Mouse (Mus musculus): ENCODE results near the gene Sapcd1. TPM values are rescaled to one million over a fixed set of nuclear protein-coding genes. Genes with fewer than 3 reads are reported as not detected.
"Not testable (repeated sequence)": the region's sequence is repeated elsewhere in the genome, so short reads cannot be mapped to it uniquely, and the experiment has no call there.

The Sapcd1 gene
- polyA plus RNA-seq, 1 experiment from 2014 or later, result 1.7 TPM

DNA sequence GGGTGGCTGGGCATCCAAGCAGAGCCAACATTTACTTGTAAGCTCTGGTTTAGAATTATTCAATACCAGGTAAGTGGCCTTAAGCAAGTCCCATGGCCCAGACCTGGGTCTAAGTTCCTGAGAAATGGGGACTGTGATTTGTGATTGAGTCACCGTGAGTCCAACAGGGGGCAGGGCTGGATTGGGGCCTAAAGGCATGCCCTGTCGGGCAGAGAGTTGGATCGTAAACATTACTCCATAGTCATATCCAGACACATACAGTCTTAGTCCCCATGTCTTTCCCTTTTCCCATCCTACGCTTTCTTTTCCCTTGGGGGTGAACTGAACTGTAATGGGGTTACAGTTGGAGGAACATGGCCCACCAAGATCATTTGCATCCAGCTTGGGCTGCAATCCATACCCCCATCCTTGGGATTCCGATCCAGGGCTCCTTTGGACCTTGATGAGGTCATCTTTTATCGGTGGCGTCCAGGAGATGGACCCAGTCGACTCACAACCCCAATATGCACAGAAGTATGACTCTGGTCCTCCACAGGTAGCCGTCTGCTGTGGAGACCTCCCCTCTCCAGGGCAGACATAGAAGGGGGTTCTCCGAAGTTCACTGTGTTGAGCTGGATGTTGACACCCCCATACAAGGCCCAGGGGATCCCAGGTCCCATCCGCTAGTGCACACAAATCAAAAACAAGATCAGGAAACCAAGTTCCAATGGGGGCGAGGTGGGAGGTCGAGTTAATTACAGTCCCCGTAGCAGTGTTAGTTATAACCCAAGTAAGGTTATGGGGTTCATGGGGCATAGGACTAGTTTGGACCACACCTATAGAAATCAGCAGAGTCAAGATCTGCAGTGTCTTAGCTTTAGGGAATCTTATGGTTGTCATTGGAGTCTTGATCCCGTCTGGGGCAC lies 29.0 kb downstream of the Sapcd1 start:
- Histone ChIP-seq H3K36me3 (ENCODE audit: control insufficient read depth, insufficient read depth, low read length) (no peaks in the 10 kb centered on the region), H3K9me3 (ENCODE audit: control insufficient read depth, low read length) (no peaks in the 10 kb centered on the region), H3K27ac (ENCODE audit: low read depth, low read length) (no peak overlapping the region), H3K9ac (ENCODE audit: low read depth, low read length) (no peak overlapping the region), H3K4me2 (ENCODE audit: low read length) (peak overlapping the region; percentile 47), H3K4me3 (ENCODE audit: low read length) (no peak overlapping the region), H3K4me1 (ENCODE audit: control insufficient read depth, insufficient read depth, low read depth, low read length) (peaks cover 18% of the 10 kb centered on the region), H3K27me3 (replicated peaks; ENCODE audit: control insufficient read depth, insufficient read depth, low read length) (no peaks in the 10 kb centered on the region)
- 95% methylated on average over 15 of the region's 15 CpGs for WGBS
- ATAC-seq, result no peak

DNA sequence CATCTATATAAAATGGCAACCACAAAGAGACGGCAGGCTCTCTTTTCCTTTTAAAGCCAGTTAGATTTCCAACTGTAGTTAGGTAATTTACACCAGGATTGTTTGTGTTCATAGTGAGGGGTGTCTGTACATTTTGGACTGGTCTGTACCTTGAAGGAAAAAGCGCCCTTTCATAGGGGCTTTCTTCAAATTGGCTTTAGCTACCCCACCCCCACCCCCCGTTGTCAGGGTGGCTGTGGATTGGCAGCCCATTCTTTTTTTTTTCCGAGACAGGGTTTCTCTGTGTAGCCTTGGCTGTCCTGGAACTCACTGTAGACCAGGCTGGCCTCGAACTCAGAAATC lies 30.7 kb downstream of the Sapcd1 start:
- H3K9me3 ChIP-seq (ENCODE audit: control insufficient read depth, low read length), result no peaks in the 10 kb centered on the region
- H3K4me3 ChIP-seq (ENCODE audit: low read length), result no peak overlapping the region
- H3K27ac ChIP-seq (ENCODE audit: low read depth, low read length), result no peak overlapping the region
- peaks cover 6% of the 10 kb centered on the region for H3K4me1 ChIP-seq (ENCODE audit: control insufficient read depth, insufficient read depth, low read depth, low read length)
- H3K27me3 ChIP-seq (replicated peaks; ENCODE audit: control insufficient read depth, insufficient read depth, low read length), result no peaks in the 10 kb centered on the region
- no peaks in the 10 kb centered on the region for H3K36me3 ChIP-seq (ENCODE audit: control insufficient read depth, insufficient read depth, low read length)
- no peak overlapping the region for H3K4me2 ChIP-seq (ENCODE audit: low read length)
- ATAC-seq, result no peak
- WGBS, result 82% methylated on average over 5 of the region's 5 CpGs
- no peak overlapping the region for H3K9ac ChIP-seq (ENCODE audit: low read depth, low read length)

DNA sequence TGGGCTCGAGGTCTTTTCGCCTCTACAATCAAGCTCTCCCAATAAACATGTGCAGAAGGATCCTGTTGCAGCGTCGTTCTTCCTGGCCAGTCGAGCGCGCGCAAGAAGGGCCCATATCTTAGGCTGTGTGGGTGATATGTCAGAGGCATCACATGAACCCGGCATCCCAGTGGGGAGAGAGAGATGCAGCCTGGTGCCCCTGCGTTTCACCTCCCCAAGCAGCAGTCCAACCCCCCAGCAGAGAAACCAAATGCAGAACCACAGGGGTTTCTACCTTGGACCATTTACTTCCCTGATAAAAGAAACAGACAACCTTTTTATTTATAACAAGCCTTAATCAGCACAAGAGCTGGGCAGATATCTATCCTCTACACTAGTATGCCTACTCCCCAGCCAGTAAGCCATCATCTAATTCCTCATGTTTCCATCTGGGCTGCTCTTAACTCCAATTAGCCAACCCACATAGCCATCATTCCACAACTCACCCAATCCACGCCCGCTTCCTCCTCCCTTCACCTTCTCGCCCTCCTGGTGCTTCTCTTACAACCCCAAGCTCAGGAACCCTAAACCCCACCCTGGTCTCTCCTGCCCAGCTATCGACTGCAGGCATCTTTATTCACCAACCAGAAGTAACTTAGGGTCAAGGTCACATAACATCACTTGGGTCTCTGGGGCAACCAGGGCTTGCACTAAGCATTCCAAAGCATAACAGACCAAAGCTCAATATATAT lies 31.2 kb downstream of the Sapcd1 start:
- Histone ChIP-seq H3K4me2 (ENCODE audit: low read length) (no peak overlapping the region), H3K9ac (ENCODE audit: low read depth, low read length) (no peak overlapping the region), H3K4me1 (ENCODE audit: control insufficient read depth, insufficient read depth, low read depth, low read length) (peaks cover 5% of the 10 kb centered on the region), H3K9me3 (ENCODE audit: control insufficient read depth, low read length) (no peaks in the 10 kb centered on the region), H3K27me3 (replicated peaks; ENCODE audit: control insufficient read depth, insufficient read depth, low read length) (no peaks in the 10 kb centered on the region), H3K27ac (ENCODE audit: low read depth, low read length) (no peak overlapping the region), H3K4me3 (ENCODE audit: low read length) (no peak overlapping the region), H3K36me3 (ENCODE audit: control insufficient read depth, insufficient read depth, low read length) (no peaks in the 10 kb centered on the region)
- 90% methylated on average over 12 of the region's 14 CpGs for WGBS
- ATAC-seq, result no peak

DNA sequence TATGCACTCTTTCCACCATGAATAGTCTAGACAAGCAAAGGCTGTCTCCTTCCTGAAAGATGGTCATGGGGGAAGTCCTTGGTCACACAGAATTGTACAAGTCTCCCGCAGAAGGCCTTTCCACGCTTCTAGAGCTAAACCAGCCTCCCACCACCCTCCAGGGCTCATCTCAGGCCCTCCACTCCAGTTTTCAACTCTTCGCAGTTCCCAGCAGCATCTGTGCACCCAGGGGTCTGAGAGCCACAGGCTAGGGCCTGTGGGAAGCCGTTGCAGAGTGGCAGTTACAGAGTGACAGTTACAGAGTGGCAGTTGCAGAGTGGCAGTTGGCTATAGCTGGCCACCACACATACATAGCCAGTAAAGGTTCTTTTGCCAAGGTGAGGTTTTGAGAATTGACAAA lies 31.9 kb downstream of the Sapcd1 start:
- ATAC-seq; H3K36me3 ChIP-seq (ENCODE audit: control insufficient read depth, insufficient read depth, low read length); H3K27ac ChIP-seq (ENCODE audit: low read depth, low read length); H3K4me1 ChIP-seq (ENCODE audit: control insufficient read depth, insufficient read depth, low read depth, low read length); H3K4me2 ChIP-seq (ENCODE audit: low read length); H3K9me3 ChIP-seq (ENCODE audit: control insufficient read depth, low read length); H3K4me3 ChIP-seq (ENCODE audit: low read length); H3K9ac ChIP-seq (ENCODE audit: low read depth, low read length); H3K27me3 ChIP-seq (replicated peaks; ENCODE audit: control insufficient read depth, insufficient read depth, low read length): not testable (repeated sequence)
- WGBS, result 95% methylated on average over 4 of the region's 4 CpGs

DNA sequence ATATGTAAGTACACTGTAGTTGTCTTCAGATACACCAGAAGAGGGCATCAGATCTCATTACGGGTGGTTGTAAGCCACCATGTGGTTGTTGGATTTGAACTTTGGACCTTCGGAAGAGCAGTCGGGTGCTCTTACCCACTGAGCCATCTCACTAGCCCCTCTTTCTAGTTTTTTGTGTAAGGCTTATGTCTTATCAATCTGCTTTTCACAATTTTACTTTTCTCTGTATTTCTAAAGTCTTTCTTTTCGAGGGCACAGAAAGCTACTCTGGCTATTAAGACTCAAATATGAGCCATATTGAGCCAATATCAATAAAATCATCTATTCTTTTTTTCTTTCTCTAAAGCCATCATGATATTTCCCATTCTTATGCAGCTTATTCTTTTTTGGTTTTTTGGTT lies 32.6 kb downstream of the Sapcd1 start:
- H3K27ac ChIP-seq (ENCODE audit: low read depth, low read length); H3K4me2 ChIP-seq (ENCODE audit: low read length); H3K9ac ChIP-seq (ENCODE audit: low read depth, low read length); H3K27me3 ChIP-seq (replicated peaks; ENCODE audit: control insufficient read depth, insufficient read depth, low read length); ATAC-seq; H3K9me3 ChIP-seq (ENCODE audit: control insufficient read depth, low read length); H3K36me3 ChIP-seq (ENCODE audit: control insufficient read depth, insufficient read depth, low read length); H3K4me1 ChIP-seq (ENCODE audit: control insufficient read depth, insufficient read depth, low read depth, low read length); H3K4me3 ChIP-seq (ENCODE audit: low read length): not testable (repeated sequence)
- WGBS, result 90% methylated on average over 4 of the region's 4 CpGs

DNA sequence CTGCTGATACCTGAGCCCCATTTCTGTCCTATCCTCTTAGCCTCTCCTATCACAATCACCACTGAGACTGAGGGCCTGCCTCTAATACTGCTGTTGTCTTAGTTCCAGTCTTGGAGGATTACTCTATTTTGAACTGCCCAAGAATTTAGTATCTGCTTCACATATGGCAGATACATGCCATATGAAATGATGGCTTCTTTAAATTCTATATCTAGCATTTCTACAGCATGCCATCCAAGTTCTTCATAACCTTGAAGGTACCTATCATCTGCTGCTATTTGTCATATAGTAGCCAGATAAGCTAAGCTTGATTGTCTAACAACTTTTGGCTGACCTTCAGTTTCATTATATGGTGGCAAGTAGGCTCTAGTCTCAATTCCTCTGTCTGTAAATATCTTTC lies 33.1 kb downstream of the Sapcd1 start:
- Histone ChIP-seq H3K27ac (ENCODE audit: low read depth, low read length) (no peak overlapping the region), H3K27me3 (replicated peaks; ENCODE audit: control insufficient read depth, insufficient read depth, low read length) (no peaks in the 10 kb centered on the region), H3K36me3 (ENCODE audit: control insufficient read depth, insufficient read depth, low read length) (no peaks in the 10 kb centered on the region), H3K9me3 (ENCODE audit: control insufficient read depth, low read length) (no peaks in the 10 kb centered on the region), H3K9ac (ENCODE audit: low read depth, low read length) (no peak overlapping the region), H3K4me3 (ENCODE audit: low read length) (no peak overlapping the region), H3K4me2 (ENCODE audit: low read length) (no peak overlapping the region), H3K4me1 (ENCODE audit: control insufficient read depth, insufficient read depth, low read depth, low read length) (peaks cover 2% of the 10 kb centered on the region)
- ATAC-seq, result no peak

DNA sequence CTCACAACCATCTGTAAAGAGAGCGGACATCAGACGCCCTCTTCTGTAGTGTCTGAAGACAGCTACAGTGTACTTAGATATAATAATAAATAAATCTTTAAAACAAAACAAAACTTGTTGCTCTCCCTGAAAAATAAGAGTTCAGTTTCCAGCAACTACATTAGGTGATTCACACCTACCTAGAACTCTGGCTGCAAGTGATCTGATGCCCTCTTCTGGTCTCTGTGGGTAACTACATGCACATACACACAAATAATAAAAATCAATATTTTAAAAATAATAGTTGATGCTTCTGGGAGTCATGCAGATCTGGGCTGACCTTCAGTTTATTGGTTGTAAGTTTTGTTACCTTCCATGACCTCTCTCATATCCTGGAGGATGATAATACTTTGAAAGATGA lies 43.6 kb downstream of the Sapcd1 start:
- 71% methylated on average over 2 of the region's 2 CpGs for WGBS
- Histone ChIP-seq H3K27ac (ENCODE audit: low read depth, low read length) (no peak overlapping the region), H3K27me3 (replicated peaks; ENCODE audit: control insufficient read depth, insufficient read depth, low read length) (no peaks in the 10 kb centered on the region), H3K4me1 (ENCODE audit: control insufficient read depth, insufficient read depth, low read depth, low read length) (peaks cover 17% of the 10 kb centered on the region), H3K9ac (ENCODE audit: low read depth, low read length) (no peak overlapping the region), H3K4me3 (ENCODE audit: low read length) (no peak overlapping the region), H3K9me3 (ENCODE audit: control insufficient read depth, low read length) (no peaks in the 10 kb centered on the region), H3K36me3 (ENCODE audit: control insufficient read depth, insufficient read depth, low read length) (peaks cover 5% of the 10 kb centered on the region; the same call in 1 of the 2 replicates), H3K4me2 (ENCODE audit: low read length) (no peak overlapping the region)
- ATAC-seq, result no peak

DNA sequence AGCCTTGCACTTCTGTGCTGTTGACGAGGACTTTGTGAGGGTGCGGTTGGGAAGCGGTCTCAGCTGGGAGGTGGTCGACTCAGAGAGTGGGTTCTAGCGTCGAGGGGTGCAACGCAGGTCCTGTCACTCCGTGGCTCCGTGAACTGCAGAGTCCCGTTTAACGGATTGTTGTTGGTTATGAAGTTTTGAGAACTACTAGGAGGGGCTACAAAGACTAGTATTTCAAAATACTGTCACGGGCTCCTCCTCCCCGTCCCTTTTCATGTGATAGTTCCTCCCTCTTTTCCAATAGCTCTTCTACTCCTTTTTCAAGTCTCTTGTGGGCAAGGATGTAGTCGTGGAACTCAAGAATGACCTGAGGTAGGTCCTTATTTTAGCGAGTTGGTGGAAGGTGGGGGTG lies 45.5 kb downstream of the Sapcd1 start:
- Histone ChIP-seq H3K27me3 (replicated peaks; ENCODE audit: control insufficient read depth, insufficient read depth, low read length) (no peaks in the 10 kb centered on the region), H3K9me3 (ENCODE audit: control insufficient read depth, low read length) (no peaks in the 10 kb centered on the region), H3K9ac (ENCODE audit: low read depth, low read length) (peak overlapping the region; percentile 93), H3K4me1 (ENCODE audit: control insufficient read depth, insufficient read depth, low read depth, low read length) (peaks cover 17% of the 10 kb centered on the region), H3K4me2 (ENCODE audit: low read length) (peak overlapping the region; percentile 70), H3K36me3 (ENCODE audit: control insufficient read depth, insufficient read depth, low read length) (peaks cover 5% of the 10 kb centered on the region; the same call in 1 of the 2 replicates), H3K4me3 (ENCODE audit: low read length) (peak overlapping the region; percentile 76), H3K27ac (ENCODE audit: low read depth, low read length) (peak overlapping the region; percentile 97)
- no peak; the same call in none of the 2 replicates for ATAC-seq
- WGBS, result under 1% methylated on average over 15 of the region's 15 CpGs

DNA sequence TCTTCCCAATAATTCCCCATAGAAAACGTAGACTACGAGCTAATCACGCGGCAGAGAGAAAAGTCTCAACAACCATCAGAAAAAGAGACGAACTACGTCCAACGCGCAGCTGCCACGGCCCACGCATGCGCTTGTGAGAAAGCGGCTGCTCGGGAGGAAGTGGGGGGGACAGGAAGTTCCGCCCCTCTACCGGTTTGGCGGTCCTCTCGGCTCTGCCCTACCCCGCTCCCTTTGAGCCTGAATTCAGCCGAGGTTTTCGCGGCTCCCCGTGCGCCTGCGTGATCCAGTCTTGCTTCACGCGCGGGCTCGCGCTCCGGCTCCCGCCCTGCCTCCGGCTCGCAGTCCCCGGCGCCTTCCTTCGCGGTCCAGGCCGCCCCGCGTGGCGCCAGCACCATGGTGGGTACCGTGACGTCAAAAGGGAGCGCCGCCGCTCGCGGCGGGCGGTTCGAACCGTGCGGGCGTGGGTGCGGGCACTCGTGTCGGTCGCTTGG lies 46.1 kb downstream of the Sapcd1 start, which contains the start of gene Lsm2:
TSS of gene Lsm2 (plus strand) at position 173 of the 491 bp plus-strand sequence.
- no peaks in the 10 kb centered on the region for H3K9me3 ChIP-seq (ENCODE audit: control insufficient read depth, low read length)
- WGBS, result under 1% methylated on average over 56 of the region's 58 CpGs
- H3K27me3 ChIP-seq (replicated peaks; ENCODE audit: control insufficient read depth, insufficient read depth, low read length), result no peaks in the 10 kb centered on the region
- H3K27ac ChIP-seq (ENCODE audit: low read depth, low read length), result peak within 1 kb of the TSS; percentile 97
- H3K4me1 ChIP-seq (ENCODE audit: control insufficient read depth, insufficient read depth, low read depth, low read length), result peaks cover 17% of the 10 kb centered on the region
- ATAC-seq, result peak; percentile 97
- H3K9ac ChIP-seq (ENCODE audit: low read depth, low read length), result peak within 1 kb of the TSS; percentile 93
- H3K36me3 ChIP-seq (ENCODE audit: control insufficient read depth, insufficient read depth, low read length), result peaks cover 5% of the 10 kb centered on the region; the same call in 1 of the 2 replicates
- H3K4me3 ChIP-seq (ENCODE audit: low read length), result peak within 1 kb of the TSS; percentile 76
- peak within 1 kb of the TSS; percentile 70 for H3K4me2 ChIP-seq (ENCODE audit: low read length)

Data from hindbrain, embryonic 16.5 days (tissue).